In genomic region chr16:30234077-30234476, GRCm38 (mm10) we compare ENCODE assay signal across 26 mouse cellular contexts. TPM values are rescaled to one million over a fixed set of nuclear protein-coding genes. Genes with fewer than 3 reads are reported as not detected.
DNase-seq lines count a peak whose midpoint lies in the region; ATAC-seq lines count a peak whose summit lies in the region.
"Had no signal": no experiment of that assay in that cellular context is flagged by ENCODE, and none has a peak within 500 bp of the region (broad histone marks: within the 10 kb centered on the region; RNA-seq: fewer than 3 reads in every experiment).

No protein-coding gene starts in this region.

- ATAC-seq in CD4-positive, CD25-positive, alpha-beta regulatory T cell, adult 4 months, result peak; percentile 28
- peak; percentile 40 to 54; a peak in 3 of 4 replicates for ATAC-seq in hematopoietic stem cell, adult 5-6 weeks (replicated peaks in 1 of 2; ENCODE audit: insufficient read depth in 1 of 2, low FRiP score in 2 of 2, low TSS enrichment in 1 of 2, low read depth in 1 of 2, poor library complexity in 2 of 2, severe bottlenecking in 2 of 2)
- ATAC-seq: forebrain, embryonic 15.5 days; hindbrain, postnatal 0 days had no signal

- peak; percentile 25 for DNase-seq in spleen, postnatal 36 days (ENCODE audit: low spot score in 2 of 2)
- no peak for DNase-seq in spleen, postnatal 10 days (ENCODE audit: low spot score in 2 of 2)
- peak; percentile 45 for DNase-seq in thymus, postnatal 4 days
- no peak for DNase-seq in MN1 (ENCODE audit: low spot score)
- no peak for DNase-seq in layer of hippocampus, postnatal 14 days (ENCODE audit: low spot score in 2 of 2)
- DNase-seq: adrenal gland, adult 8-10 months; cerebellum, adult 8-10 months; gastrocnemius, postnatal 14 days; heart, postnatal 4 days; kidney, adult 18-20 months; kidney, postnatal 14 days; lung, adult 18-20 months; lung, postnatal 14 days; right cerebral cortex, postnatal 4 days had no signal

RNA-seq across cellular contexts. Expression of gene Cpn2, which starts 33.2 kb away (rescaled TPM):
- polyA plus RNA-seq in CD4-positive, CD25-positive, alpha-beta regulatory T cell, adult 4 months (2017; shearing (Covaris generic)), result not detected
- total RNA-seq in hematopoietic stem cell, adult 5-6 weeks (2017), result not detected in 2 replicates
- not detected for total RNA-seq in layer of hippocampus, postnatal 14 days (2021)
- total RNA-seq: gastrocnemius, postnatal 14 days; heart, postnatal 4 days; layer of hippocampus, adult 2 months; left cerebral cortex, adult 2 months; megakaryocyte-erythroid progenitor cell, adult 5-6 weeks had no signal
- polyA plus RNA-seq: cortical plate, adult 2 months; embryonic facial prominence, embryonic 14.5 days; forebrain, embryonic 15.5 days; heart, embryonic 15.5 days; hindbrain, postnatal 0 days; limb, embryonic 10.5 days had no signal

RNA-seq across cellular contexts. Expression of gene Lrrc15, which starts 49.0 kb away (rescaled TPM):
- polyA plus RNA-seq in CD4-positive, CD25-positive, alpha-beta regulatory T cell, adult 4 months (2017; shearing (Covaris generic)), result not detected
- not detected in 2 replicates for total RNA-seq in hematopoietic stem cell, adult 5-6 weeks (2017)
- total RNA-seq in layer of hippocampus, postnatal 14 days (2021), result under 1 TPM; 0.14 to 0.21 TPM
- total RNA-seq: left cerebral cortex, adult 2 months; liver, adult 2 months; megakaryocyte-erythroid progenitor cell, adult 5-6 weeks had no signal
- polyA plus RNA-seq: cortical plate, adult 2 months; liver, adult 2 months had no signal

Comparison
In these comparisons a context has a peak if more than half of its experiments do, and no peak if none do; other contexts are left out.
1. DNase-seq: peak in spleen, postnatal 36 days (2 of 2) and thymus, postnatal 4 days (single experiment); none in spleen, postnatal 10 days (0 of 2), MN1 (single experiment) and layer of hippocampus, postnatal 14 days (0 of 2).